In genomic region chr2:32319586-32320580, GRCm38 (mm10) we compare ENCODE assay signal across 9 mouse cellular contexts. TPM values are rescaled to one million over a fixed set of nuclear protein-coding genes. Genes with fewer than 3 reads are reported as not detected.
A peak's percentile ranks its signal among the peaks of the same experiment; 100 is the strongest.
DNase-seq lines count a peak whose midpoint lies in the region; ATAC-seq lines count a peak whose summit lies in the region.
"Had no signal": no experiment of that assay in that cellular context is flagged by ENCODE, and none has a peak within 500 bp of the region (broad histone marks: within the 10 kb centered on the region; RNA-seq: fewer than 3 reads in every experiment).

No protein-coding gene starts in this region.

- peak; percentile 41 for DNase-seq in cerebellum, adult 11-12 months
- no peak for DNase-seq in cerebellum, postnatal 4 days (ENCODE audit: low spot score in 2 of 2)
- DNase-seq in urinary bladder, postnatal 14 days (ENCODE audit: low spot score), result peak; percentile 62
- no peak for DNase-seq in urinary bladder, postnatal 36 days (ENCODE audit: low spot score in 2 of 2)
- DNase-seq in intestine, embryonic 14.5 days (ENCODE audit: low spot score), result peak; percentile 64
- no peak for DNase-seq in B cell, adult 2 months
- no peak for DNase-seq in cerebellum, adult 11 months

- peak overlapping the region; percentile 41; the same call in 1 of the 2 replicates for H3K4me3 ChIP-seq in intestine, embryonic 14.5 days (ENCODE audit: low read depth, low read length)
- H3K4me3 ChIP-seq: liver, embryonic 12.5 days had no signal

- peak overlapping the region; percentile 92 for H3K27ac ChIP-seq in intestine, embryonic 14.5 days (ENCODE audit: low read depth)
- H3K27ac ChIP-seq: liver, embryonic 12.5 days had no signal

- no peaks in the 10 kb centered on the region for H3K27me3 ChIP-seq in intestine, embryonic 14.5 days (replicated peaks; ENCODE audit: control insufficient read depth, insufficient read depth, low read length)

- peak; percentile 13 for ATAC-seq in intestine, embryonic 14.5 days (replicated peaks; ENCODE audit: low FRiP score, low TSS enrichment, low read depth)
- no peak for ATAC-seq in megakaryocyte progenitor cell, adult 5-6 weeks (replicated peaks; ENCODE audit: poor library complexity)
- ATAC-seq: liver, embryonic 12.5 days had no signal

- H3K4me1 ChIP-seq in intestine, embryonic 14.5 days (replicated peaks; ENCODE audit: control insufficient read depth, insufficient read depth, low read length), result peaks cover 40% of the 10 kb centered on the region

- H3K9me3 ChIP-seq in intestine, embryonic 14.5 days (ENCODE audit: control insufficient read depth, low read length), result no peaks in the 10 kb centered on the region
- H3K9me3 ChIP-seq: liver, embryonic 12.5 days had no signal

- peak overlapping the region; percentile 58 for H3K4me2 ChIP-seq in intestine, embryonic 14.5 days (ENCODE audit: low read length)

- H3K36me3 ChIP-seq in intestine, embryonic 14.5 days (ENCODE audit: control insufficient read depth, insufficient read depth, low read length), result no peaks in the 10 kb centered on the region
- H3K36me3 ChIP-seq: liver, embryonic 12.5 days had no signal

- 27% methylated on average over 9 of the region's 9 CpGs for WGBS in intestine, embryonic 14.5 days

- no peak overlapping the region for H3K9ac ChIP-seq in intestine, embryonic 14.5 days (ENCODE audit: low read length)
- H3K9ac ChIP-seq: liver, embryonic 12.5 days had no signal

RNA-seq across cellular contexts. Expression of gene Swi5, which starts 32.0 kb away (rescaled TPM):
- polyA plus RNA-seq in intestine, embryonic 14.5 days (2014; fragmentation: Nextera tagmentation; extraction: Ambion mirVana), result 162 and 198 TPM in 2 replicates
- 198 and 268 TPM in 2 replicates for total RNA-seq in megakaryocyte progenitor cell, adult 5-6 weeks (2015)
- 359 and 386 TPM in 2 replicates for total RNA-seq in megakaryocyte progenitor cell, adult 5-6 weeks (2017)

RNA-seq across cellular contexts. Expression of gene Ciz1, which starts 32.2 kb away (rescaled TPM):
- polyA plus RNA-seq in intestine, embryonic 14.5 days (2014; fragmentation: Nextera tagmentation; extraction: Ambion mirVana), result 48.4 and 53.1 TPM in 2 replicates
- total RNA-seq in megakaryocyte progenitor cell, adult 5-6 weeks (2015), result 59.9 and 69.0 TPM in 2 replicates
- total RNA-seq in megakaryocyte progenitor cell, adult 5-6 weeks (2017), result 46.6 and 55.3 TPM in 2 replicates

RNA-seq across cellular contexts. Expression of gene Golga2, which starts 32.7 kb away (rescaled TPM):
- 20.1 and 20.2 TPM in 2 replicates for polyA plus RNA-seq in intestine, embryonic 14.5 days (2014; fragmentation: Nextera tagmentation; extraction: Ambion mirVana)
- total RNA-seq in megakaryocyte progenitor cell, adult 5-6 weeks (2015), result 14.2 and 17.3 TPM in 2 replicates
- total RNA-seq in megakaryocyte progenitor cell, adult 5-6 weeks (2017), result 50.4 and 50.7 TPM in 2 replicates

RNA-seq across cellular contexts. Expression of gene Dnm1, which starts 33.3 kb away (rescaled TPM):
- polyA plus RNA-seq in intestine, embryonic 14.5 days (2014; fragmentation: Nextera tagmentation; extraction: Ambion mirVana), result 22.7 TPM in 2 replicates
- not detected in 2 replicates for total RNA-seq in megakaryocyte progenitor cell, adult 5-6 weeks (2015)
- total RNA-seq in megakaryocyte progenitor cell, adult 5-6 weeks (2017), result not detected in 2 replicates

RNA-seq across cellular contexts. Expression of gene Uck1, which starts 59.9 kb away (rescaled TPM):
- 61.8 and 65.8 TPM in 2 replicates for polyA plus RNA-seq in intestine, embryonic 14.5 days (2014; fragmentation: Nextera tagmentation; extraction: Ambion mirVana)
- 30.3 and 37.0 TPM in 2 replicates for total RNA-seq in megakaryocyte progenitor cell, adult 5-6 weeks (2015)
- 25.2 and 26.9 TPM in 2 replicates for total RNA-seq in megakaryocyte progenitor cell, adult 5-6 weeks (2017)

Comparison
In these comparisons a context has a peak if more than half of its experiments do, and no peak if none do; other contexts are left out.
1. DNase-seq: peak in cerebellum, adult 11-12 months (single experiment), urinary bladder, postnatal 14 days (single experiment) and intestine, embryonic 14.5 days (single experiment); none in cerebellum, postnatal 4 days (0 of 2), urinary bladder, postnatal 36 days (0 of 2), B cell, adult 2 months (0 of 2) and cerebellum, adult 11 months (single experiment).